Mouse (Mus musculus) left cerebral cortex, adult 8-10 months (tissue): Measurements from ENCODE around the gene Rps27. TPM values are rescaled to one million over a fixed set of nuclear protein-coding genes. Genes with fewer than 3 reads are reported as not detected.

ENCODE experiments used
- DNase-seq, 2 experiments: peaks; one replicate each; pipeline ENCODE4 v3.0.0; 2022; ENCODE audit warnings: low spot score in 2 of 2
- total RNA-seq, 4 experiments: library from RNA; stranded (reverse); gene quantifications; 2 replicates each; pipeline ENCODE4 v1.2.4; 2022

The Rps27 gene
- total RNA-seq, 4 experiments from 2014 or later: 1,002 to 1,118 (median 1,038) TPM

- peak; percentile 90 to 96 for DNase-seq
These were observed 18.3 kb upstream of the Rps27 start, which contains the start of gene Jtb for GRCm38 (mm10) chr3:90231507-90232333. Gene Jtb (plus strand): TSS chr3:90231597.

DNA sequence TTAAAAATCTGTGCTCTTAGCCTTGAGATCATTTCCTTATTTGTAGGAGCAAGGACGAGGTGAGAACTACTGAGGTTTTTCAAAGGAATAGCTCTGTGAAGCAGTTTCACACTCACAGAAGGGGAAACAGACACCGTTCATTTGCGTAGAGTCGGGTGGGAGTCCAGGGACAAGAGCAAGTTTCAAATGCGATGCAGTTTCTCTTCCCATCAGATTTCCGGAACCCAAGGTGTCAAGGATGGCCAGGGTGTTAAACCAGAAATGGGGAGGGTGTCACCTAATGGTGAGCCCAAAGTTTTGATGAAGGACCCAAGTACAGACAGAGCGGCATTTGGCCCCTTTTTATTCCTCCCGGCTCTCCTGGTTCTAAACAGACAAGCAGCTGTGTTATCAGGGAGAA lies 17.6 kb upstream of the Rps27 start:
- no peak for DNase-seq

DNA sequence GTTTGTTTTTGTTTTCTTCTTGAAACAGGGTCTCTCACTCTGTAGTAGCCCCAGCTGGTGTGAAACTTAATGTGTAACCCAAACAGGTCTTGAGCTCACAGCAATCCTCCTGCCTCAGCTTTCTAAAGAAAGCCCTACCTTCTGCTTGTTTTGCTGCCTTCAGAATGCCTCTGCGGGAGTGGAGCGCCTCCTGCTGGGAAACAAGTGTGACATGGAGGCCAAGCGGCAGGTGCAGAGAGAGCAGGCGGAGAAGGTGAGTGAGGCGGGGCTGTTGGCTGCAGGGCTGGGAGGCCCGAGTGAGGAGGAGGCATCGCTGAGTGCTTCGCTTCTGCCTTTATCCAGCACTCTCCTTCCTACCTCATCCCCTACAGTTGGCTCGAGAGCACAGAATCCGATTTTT lies 10.9 kb upstream of the Rps27 start:
- no peak for DNase-seq

GRCm38 (mm10) chr3:90222941-90223340 lies 9.5 kb upstream of the Rps27 start:
- no peak for DNase-seq

GRCm38 (mm10) chr3:90222455-90222854 lies 9.0 kb upstream of the Rps27 start:
- DNase-seq: no peak

DNA sequence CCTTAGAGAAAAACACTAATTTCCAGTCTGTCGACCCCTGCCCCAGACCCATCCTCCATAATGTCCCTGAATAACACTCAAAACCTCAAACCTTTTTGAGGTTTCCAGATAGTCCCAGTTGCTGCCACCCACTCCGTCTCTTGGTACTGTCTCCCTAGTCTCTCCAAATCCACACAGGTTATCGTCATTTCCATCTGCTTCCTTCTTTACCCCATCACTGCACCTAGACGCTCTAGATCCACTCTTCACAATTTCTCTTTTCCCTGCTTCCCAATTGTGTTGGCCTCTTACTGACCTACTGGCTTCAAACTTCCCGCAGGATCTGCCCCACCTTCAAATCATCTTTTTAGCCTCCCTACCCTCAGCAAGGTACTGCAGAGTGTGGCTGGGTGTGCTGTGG lies 7.7 kb upstream of the Rps27 start:
- DNase-seq: no peak

DNA sequence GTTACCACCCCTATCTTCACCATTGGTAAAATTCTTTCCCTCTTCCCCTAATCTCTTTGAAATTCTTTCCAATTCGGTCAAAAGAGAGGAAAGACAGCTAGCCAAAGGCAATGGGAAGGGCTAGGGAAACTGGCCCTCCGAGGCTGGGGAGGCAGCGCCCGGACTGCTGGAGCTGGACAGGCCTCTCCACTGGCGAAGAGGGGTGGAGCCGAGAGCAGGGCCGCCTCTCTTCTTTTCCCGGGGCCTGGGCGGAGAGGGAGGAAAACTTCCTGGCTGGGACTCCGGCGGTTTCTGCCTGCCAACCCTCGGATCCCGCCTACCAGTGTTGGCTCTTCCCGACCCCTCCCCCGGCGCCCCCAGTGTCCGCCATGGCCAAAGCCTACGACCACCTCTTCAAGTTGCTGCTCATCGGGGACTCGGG lies 7.1 kb upstream of the Rps27 start:
- DNase-seq: peak in 1 of 2 experiments; percentile 26

GRCm38 (mm10) chr3:90220088-90220487 lies 6.6 kb upstream of the Rps27 start:
- DNase-seq: no peak

GRCm38 (mm10) chr3:90215825-90216380 lies 2.5 kb upstream of the Rps27 start:
- DNase-seq: no peak

- peak in 1 of 2 experiments; percentile 23 for DNase-seq
These were observed 669 bp upstream of the Rps27 start for GRCm38 (mm10) chr3:90213956-90214684.

DNA sequence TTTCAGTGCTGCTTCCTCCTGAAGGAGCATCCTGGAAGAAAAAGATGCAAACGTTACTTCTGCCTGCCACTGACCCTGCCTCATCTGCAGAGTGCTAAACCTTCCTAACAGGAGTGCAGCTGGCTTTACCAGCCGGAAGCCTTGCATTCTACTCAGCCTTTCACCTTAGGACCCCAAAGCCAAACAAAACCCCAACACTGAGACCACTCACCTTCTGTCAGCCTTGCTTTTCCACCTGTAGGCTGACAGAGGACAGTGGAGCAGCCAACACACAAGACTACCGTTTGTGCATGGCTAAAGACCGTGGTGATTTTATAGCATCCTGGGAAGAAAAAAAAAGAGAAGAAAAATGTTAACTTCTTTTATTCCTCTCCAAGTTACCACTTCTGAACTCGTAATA lies 728 bp downstream of the Rps27 start:
- no peak for DNase-seq

GRCm38 (mm10) chr3:90211475-90212398 lies 1.7 kb downstream of the Rps27 start:
- no peak for DNase-seq

DNA sequence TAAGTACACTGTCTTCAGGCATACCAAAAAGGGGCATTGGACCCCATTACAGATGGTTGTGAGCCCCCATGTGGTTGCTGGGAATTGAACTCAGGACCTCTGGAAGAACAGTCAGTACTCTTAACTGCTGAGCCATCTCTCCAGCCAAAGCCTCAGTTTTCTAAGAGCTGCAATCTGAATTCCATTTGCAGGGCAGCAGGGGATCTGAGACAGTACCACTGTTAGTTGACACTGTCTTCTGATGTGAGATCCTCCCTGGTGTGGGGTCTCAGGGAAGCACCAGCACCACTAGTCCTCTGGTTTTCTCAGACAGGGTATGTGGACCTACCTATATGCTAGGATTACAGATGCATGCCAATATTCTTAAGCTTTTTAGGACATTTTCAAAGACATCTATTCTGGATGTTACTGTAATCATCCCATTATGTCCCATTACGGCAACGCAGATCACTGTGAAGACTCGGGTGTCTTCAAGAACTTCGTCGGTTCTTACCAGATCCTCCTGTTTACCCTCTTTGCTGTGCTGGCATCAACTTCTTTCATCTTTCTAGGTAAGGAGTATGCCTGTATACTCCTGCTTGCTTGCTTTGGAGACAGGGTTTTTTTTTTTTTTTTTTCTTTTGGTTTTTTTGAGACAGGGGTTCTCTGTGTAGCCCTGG lies 3.4 kb downstream of the Rps27 start:
- no peak for DNase-seq

DNA sequence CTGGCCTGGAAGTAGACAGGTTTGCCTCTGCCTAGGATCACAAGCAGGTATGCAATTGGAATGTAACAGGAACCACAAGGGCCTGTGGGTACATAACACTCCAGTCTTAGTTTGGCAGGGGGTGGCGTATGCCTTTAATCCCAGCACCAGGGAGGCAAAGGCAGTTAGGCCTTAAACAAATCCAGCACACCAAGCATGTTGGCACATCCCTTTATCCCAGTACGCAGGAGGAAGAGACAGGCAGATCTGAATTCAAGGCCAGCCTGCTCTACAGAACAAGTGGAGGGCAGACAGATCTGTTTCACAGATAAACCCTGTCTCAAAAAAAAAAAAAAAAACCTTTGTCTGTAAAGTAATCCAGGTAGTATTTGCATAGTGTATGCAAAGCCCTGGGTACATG lies 4.8 kb downstream of the Rps27 start:
- DNase-seq: no peak

- DNase-seq: no peak
These were observed 8.9 kb downstream of the Rps27 start for GRCm38 (mm10) chr3:90204582-90204981.

GRCm38 (mm10) chr3:90203619-90204018 lies 9.8 kb downstream of the Rps27 start:
- DNase-seq: no peak

DNA sequence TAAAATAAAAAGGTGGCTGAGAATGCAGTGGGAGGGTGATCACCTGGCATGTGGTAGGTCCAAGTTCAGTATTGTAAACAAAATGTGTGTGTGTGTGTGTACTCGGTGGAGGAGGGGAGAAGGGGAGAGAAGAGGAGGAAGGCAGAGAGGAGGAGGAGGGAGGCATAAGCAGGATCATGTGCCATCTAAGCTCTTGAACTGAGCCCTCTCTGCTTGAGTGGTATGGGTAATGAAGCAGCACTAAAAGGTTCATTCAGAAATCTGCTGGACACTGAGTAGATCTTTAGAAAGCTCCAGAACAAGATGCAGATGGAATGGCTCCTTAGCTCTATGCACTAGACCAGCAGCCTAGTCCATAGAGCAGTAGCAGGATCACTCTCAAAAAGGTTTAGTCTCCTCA lies 10.6 kb downstream of the Rps27 start:
- DNase-seq: no peak

DNA sequence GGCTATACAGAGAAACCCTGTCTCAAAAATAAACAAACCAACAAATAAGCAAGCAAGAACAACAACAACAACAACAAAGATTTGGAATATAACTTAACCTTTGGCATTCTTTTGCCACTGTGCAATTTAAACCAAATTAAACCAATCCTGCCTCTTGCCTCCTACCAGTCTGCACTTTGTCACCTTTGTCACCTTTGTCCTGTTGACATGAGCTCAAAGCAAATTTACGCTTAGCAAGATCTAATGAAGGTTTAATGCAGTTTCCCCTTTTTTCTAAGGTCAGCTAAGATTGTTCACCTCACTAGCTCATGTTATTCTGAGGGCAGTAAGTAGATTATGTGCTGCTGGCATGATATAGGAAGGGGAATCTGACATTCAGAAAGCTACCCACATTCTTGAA lies 15.9 kb downstream of the Rps27 start:
- DNase-seq: no peak

GRCm38 (mm10) chr3:90195644-90196043 lies 17.8 kb downstream of the Rps27 start:
- no peak for DNase-seq

DNA sequence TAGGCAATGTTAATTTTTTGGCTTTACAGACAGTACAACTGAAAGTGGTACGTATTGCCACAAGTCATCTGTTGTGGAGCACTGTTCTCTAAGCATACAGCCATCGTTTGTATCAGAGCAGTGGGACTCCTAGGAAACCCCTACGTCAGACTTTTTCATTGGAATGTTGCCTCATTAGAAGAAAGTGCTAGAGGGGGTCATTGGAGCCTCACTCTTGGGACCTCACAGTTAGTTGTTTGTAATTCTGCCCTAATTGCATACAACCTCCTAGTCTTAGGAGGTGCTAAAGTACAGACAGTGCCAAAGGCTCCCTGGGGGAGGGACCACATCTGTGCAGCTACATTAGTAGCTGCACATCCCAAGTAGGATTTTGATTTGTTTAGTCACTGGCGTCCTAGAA lies 18.7 kb downstream of the Rps27 start:
- no peak for DNase-seq
